Mouse (Mus musculus) left cerebral cortex, postnatal 25 days (tissue): Measurements from ENCODE around the gene Cd9. TPM values are rescaled to one million over a fixed set of nuclear protein-coding genes. Genes with fewer than 3 reads are reported as not detected.

ENCODE experiments used
- DNase-seq, 2 experiments: peaks; one replicate each; pipeline ENCODE4 v3.0.0; 2022; ENCODE audit warnings: low spot score in 2 of 2, mixed read lengths in 1 of 2
- intact Hi-C: fragments of 180-260 bp; cut with DNase I; formaldehyde crosslinking; loops from one replicate; pipeline ENCODE4 v1.15.1; 2025
- total RNA-seq, 2 experiments: library from RNA; stranded (reverse); gene quantifications; 2 replicates each; pipeline ENCODE4 v1.2.3; 2021

The Cd9 gene
- total RNA-seq, 2 experiments from 2014 or later: 48.6 to 56.9 TPM

- intact Hi-C loops: no loop called here
- DNase-seq: no peak
Observed at GRCm38 (mm10) chr6:125454299-125454698, 40.3 kb downstream of the Cd9 start.

- intact Hi-C loops: no loop called here
- DNase-seq: no peak
Observed at GRCm38 (mm10) chr6:125447660-125448059, 46.9 kb downstream of the Cd9 start.

GRCm38 (mm10) chr6:125447205-125447604 is 47.4 kb downstream of the Cd9 start:
- intact Hi-C loops: no loop called here
- DNase-seq: no peak

- intact Hi-C loops: no loop called here
- peak in 1 of 2 experiments; percentile 34 for DNase-seq
Observed at GRCm38 (mm10) chr6:125445381-125445780, 49.2 kb downstream of the Cd9 start.

- intact Hi-C loops: no loop called here
- no peak for DNase-seq
Observed at GRCm38 (mm10) chr6:125442591-125442990, 52.0 kb downstream of the Cd9 start.

- DNase-seq: no peak
- intact Hi-C loops: no loop called here
Observed at GRCm38 (mm10) chr6:125436753-125437152, 57.8 kb downstream of the Cd9 start.

GRCm38 (mm10) chr6:125434735-125435518 is 59.7 kb downstream of the Cd9 start:
- DNase-seq: no peak
- intact Hi-C loops: no loop called here

- DNase-seq: no peak
- intact Hi-C loops: no loop called here
Observed at GRCm38 (mm10) chr6:125433704-125434447, 60.7 kb downstream of the Cd9 start.

- DNase-seq: no peak
- intact Hi-C loops: no loop called here
Observed at GRCm38 (mm10) chr6:125433257-125433656, 61.3 kb downstream of the Cd9 start.

- no peak for DNase-seq
- intact Hi-C loops: no loop called here
Observed at GRCm38 (mm10) chr6:125432522-125432921, 62.1 kb downstream of the Cd9 start.

GRCm38 (mm10) chr6:125430982-125431381 is 63.6 kb downstream of the Cd9 start:
- intact Hi-C loops: no loop called here
- DNase-seq: no peak

GRCm38 (mm10) chr6:125430358-125430958 is 64.1 kb downstream of the Cd9 start:
- intact Hi-C loops: no loop called here
- no peak for DNase-seq

- no peak for DNase-seq
- intact Hi-C loops: no loop called here
Observed at GRCm38 (mm10) chr6:125429741-125430140, 64.8 kb downstream of the Cd9 start.

GRCm38 (mm10) chr6:125426383-125427360 is 67.9 kb downstream of the Cd9 start:
- peak; percentile 72 for DNase-seq
- intact Hi-C loops: loop anchor here (1.0 kb wide), 1 partner anchor 72 kb away; no protein-coding TSS in a partner anchor

GRCm38 (mm10) chr6:125425205-125426090 is 69.1 kb downstream of the Cd9 start:
- intact Hi-C loops: loop anchor here (1.0 kb wide), 1 partner anchor 73 kb away; no protein-coding TSS in a partner anchor
- no peak for DNase-seq

GRCm38 (mm10) chr6:125424156-125424555 is 70.4 kb downstream of the Cd9 start:
- DNase-seq: no peak
- intact Hi-C loops: no loop called here

GRCm38 (mm10) chr6:125423507-125423906 is 71.1 kb downstream of the Cd9 start:
- intact Hi-C loops: no loop called here

GRCm38 (mm10) chr6:125423099-125423498 is 71.5 kb downstream of the Cd9 start:
- no peak for DNase-seq

More at GRCm38 (mm10) chr6:125423507-125423906, 71.1 kb downstream of the Cd9 start:
- DNase-seq: no peak

More at GRCm38 (mm10) chr6:125423099-125423498, 71.5 kb downstream of the Cd9 start:
- intact Hi-C loops: no loop called here
